Mouse (Mus musculus) liver, adult 2 months (tissue): ENCODE data around the gene Grik1. TPM values are rescaled to one million over a fixed set of nuclear protein-coding genes. Genes with fewer than 3 reads are reported as not detected.

Source experiments
- DNase-seq: peaks from one replicate; pipeline ENCODE4 v3.0.0-alpha.2; 2011; ENCODE audit warnings: low read depth, low spot score; ENCODE audit errors: extremely low read depth
- H3K27ac ChIP-seq: fragments of 200-500 bp; replicated peaks from 2 replicates; pipeline ENCODE4 v1.5.1; 2012; ENCODE audit warnings: low read depth, mild to moderate bottlenecking, control low read depth, inconsistent platforms, low read length; ENCODE audit not compliant: insufficient read depth
- H3K27me3 ChIP-seq: fragments of 200-500 bp; 2 replicates; pipeline ENCODE4 v1.6.1; 2012; ENCODE audit warnings: mild to moderate bottlenecking, moderate library complexity, low read length, inconsistent platforms; ENCODE audit not compliant: control insufficient read depth, insufficient read depth
- H3K36me3 ChIP-seq: fragments of 200-500 bp; 2 replicates; pipeline ENCODE4 v1.6.1; 2012; ENCODE audit warnings: low read length, inconsistent platforms; ENCODE audit not compliant: control insufficient read depth, insufficient read depth
- H3K4me1 ChIP-seq: fragments of 200-500 bp; 2 replicates; pipeline ENCODE4 v1.6.1; 2011; ENCODE audit warnings: low read length; ENCODE audit not compliant: control insufficient read depth, insufficient read depth
- H3K4me3 ChIP-seq: fragments of 200-500 bp; 2 replicates; pipeline ENCODE4 v1.5.1; 2011; ENCODE audit warnings: low read depth, mild to moderate bottlenecking, control low read depth, low read length, moderate library complexity; ENCODE audit not compliant: insufficient read depth
- H3K79me2 ChIP-seq: fragments of 200-500 bp; 2 replicates; pipeline ENCODE4 v1.6.1; 2012; ENCODE audit warnings: inconsistent platforms, mild to moderate bottlenecking, low read length, moderate library complexity; ENCODE audit not compliant: control insufficient read depth, insufficient read depth
- H3K9ac ChIP-seq: fragments of 200-500 bp; 2 replicates; pipeline ENCODE4 v1.6.1; 2012; ENCODE audit warnings: low read depth, mild to moderate bottlenecking, control low read depth, inconsistent platforms, low read length
- CTCF ChIP-seq: fragments of 200-500 bp; IDR thresholded peaks from 2 replicates; pipeline ENCODE4 v1.5.1; 2011; ENCODE audit warnings: low read depth, low read length, control low read depth
- POLR2A ChIP-seq: fragments of 200-500 bp; IDR thresholded peaks from 2 replicates; pipeline ENCODE4 v1.6.1; 2011; ENCODE audit warnings: low read length, control low read depth; ENCODE audit not compliant: insufficient read depth; ENCODE audit errors: extremely low read depth
- WGBS: fragments of 180-500 bp; shearing (Covaris S2); methylation state at CpG from one replicate; pipeline ENCODE4 v1.1.7; 2018; 5-methylcytosine and 5-hydroxymethylcytosine counted together
- polyA plus RNA-seq: library from polyadenylated mRNA; depleted of rRNA; stranded (reverse); fragments of >200 nt; gene quantifications from 2 replicates; pipeline ENCODE4 v1.2.3, GENCODE M21; 2012
- total RNA-seq: library from RNA; depleted of rRNA; stranded (reverse); fragments of >200 nt; gene quantifications from 2 replicates; pipeline ENCODE4 v1.2.3, GENCODE M21; 2014

Grik1 gene
- total and polyA plus RNA-seq, 2 experiments = not detected

- Histone ChIP-seq H3K79me2 (no peaks in the 10 kb centered on the region), H3K36me3 (no peaks in the 10 kb centered on the region), H3K27ac (no peak overlapping the region), H3K4me3 (no peak overlapping the region), H3K4me1 (no peaks in the 10 kb centered on the region), H3K9ac (no peak overlapping the region), H3K27me3 (no peaks in the 10 kb centered on the region)
- 81% methylated on average over 4 of the region's 4 CpGs for WGBS
- no peak for DNase-seq
- TF ChIP-seq CTCF (no peak), POLR2A (no peak)
Measured at GRCm38 (mm10) chr16:87953176-87953575, 336.9 kb downstream of the Grik1 start.

DNA sequence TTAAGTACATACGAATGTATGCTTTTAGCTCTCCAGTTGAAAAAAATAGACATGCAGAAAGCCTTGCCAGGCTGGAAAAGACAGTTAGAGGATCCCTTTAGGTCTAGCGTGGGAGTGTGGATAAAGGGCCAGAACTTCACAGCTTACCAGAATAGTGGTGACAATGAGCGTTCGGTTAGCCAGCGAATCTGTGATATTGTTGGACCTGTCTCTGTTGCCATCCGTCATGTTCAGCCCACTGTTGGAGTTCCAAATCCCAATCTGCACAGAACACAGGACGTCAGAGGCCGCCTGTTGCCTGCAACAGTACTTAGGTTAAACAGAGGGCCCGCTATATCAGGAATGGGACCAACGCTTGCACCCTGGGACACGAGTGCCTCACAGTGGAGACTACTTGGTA lies 340.2 kb downstream of the Grik1 start:
- H3K36me3 ChIP-seq = no peaks in the 10 kb centered on the region
- H3K27ac ChIP-seq = no peak overlapping the region
- no peaks in the 10 kb centered on the region for H3K4me1 ChIP-seq
- H3K9ac ChIP-seq = no peak overlapping the region
- WGBS = 88% methylated on average over 11 of the region's 11 CpGs
- no peaks in the 10 kb centered on the region for H3K79me2 ChIP-seq
- TF ChIP-seq POLR2A (no peak), CTCF (no peak)
- H3K4me3 ChIP-seq = no peak overlapping the region
- H3K27me3 ChIP-seq = no peaks in the 10 kb centered on the region
- DNase-seq = no peak

DNA sequence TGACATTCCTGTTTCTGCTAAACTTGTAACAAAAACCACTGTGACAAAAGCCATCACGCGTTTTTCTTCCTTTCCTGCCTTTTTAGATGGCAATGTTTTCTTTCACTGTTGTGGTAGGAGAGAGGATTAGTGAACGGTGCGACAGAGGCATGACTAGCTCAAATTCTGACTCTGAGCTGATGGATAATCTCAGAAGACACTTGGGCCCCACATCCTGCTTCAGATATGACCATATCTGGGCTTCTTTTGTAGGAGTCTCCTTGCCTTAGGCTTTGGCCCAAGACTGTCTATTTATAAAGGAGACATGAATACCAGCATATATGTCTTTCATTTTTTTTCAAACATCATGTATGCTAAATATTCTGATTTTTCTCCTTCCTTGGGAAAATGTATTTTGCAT lies 341.9 kb downstream of the Grik1 start:
- Histone ChIP-seq H3K4me3 (no peak overlapping the region), H3K79me2 (no peaks in the 10 kb centered on the region), H3K9ac (no peak overlapping the region), H3K27me3 (no peaks in the 10 kb centered on the region), H3K4me1 (no peaks in the 10 kb centered on the region), H3K36me3 (no peaks in the 10 kb centered on the region), H3K27ac (no peak overlapping the region)
- TF ChIP-seq POLR2A = no peak
- no peak for TF ChIP-seq CTCF
- WGBS = 69% methylated on average over 4 of the region's 4 CpGs
- DNase-seq = no peak

GRCm38 (mm10) chr16:87944318-87944717 lies 345.7 kb downstream of the Grik1 start:
- no peaks in the 10 kb centered on the region for H3K36me3 ChIP-seq
- H3K27me3 ChIP-seq = no peaks in the 10 kb centered on the region
- H3K4me1 ChIP-seq = no peaks in the 10 kb centered on the region
- no peak for DNase-seq
- no peak overlapping the region for H3K27ac ChIP-seq
- no peak overlapping the region for H3K4me3 ChIP-seq
- H3K9ac ChIP-seq = no peak overlapping the region
- H3K79me2 ChIP-seq = no peaks in the 10 kb centered on the region
- TF ChIP-seq POLR2A = no peak
- TF ChIP-seq CTCF = no peak
- WGBS = 85% methylated on average over 1 of the region's 1 CpGs

DNA sequence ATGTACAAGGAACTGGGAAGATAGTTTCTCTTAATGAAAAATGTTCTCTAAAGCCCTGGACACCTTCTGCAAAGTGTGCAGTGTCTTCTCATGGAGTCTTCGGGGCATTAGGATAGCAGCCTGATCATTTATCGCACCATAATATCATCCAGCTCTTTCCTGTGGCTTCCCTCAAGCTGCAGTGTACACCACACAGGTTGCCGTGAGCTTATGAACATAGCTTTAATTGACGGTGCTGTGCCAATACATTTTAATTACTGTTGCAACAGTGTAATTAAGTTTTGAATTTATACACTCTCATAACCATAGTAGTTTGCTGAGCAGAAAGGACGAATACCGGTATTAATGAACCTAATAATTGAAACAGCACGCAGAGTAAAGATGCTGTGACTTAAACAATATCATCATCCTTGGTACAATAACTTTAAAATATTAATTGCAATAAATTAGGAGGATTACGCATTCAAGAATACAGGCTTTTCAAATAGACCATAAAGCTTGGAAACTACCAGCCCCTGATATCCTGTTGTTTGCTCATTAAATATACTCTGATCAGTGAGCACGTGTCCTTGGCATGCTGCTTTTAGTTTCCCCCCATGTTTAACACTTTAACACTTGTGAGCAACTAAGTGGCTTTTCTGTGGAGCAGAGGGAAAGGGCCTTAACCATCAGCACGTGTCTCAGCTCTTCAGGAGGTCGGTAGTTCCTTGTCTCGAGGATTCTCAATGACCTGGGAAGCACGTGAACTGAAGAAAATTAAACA lies 347.8 kb downstream of the Grik1 start:
- no peak for TF ChIP-seq CTCF
- no peak for TF ChIP-seq POLR2A
- 83% methylated on average over 13 of the region's 13 CpGs for WGBS
- H3K36me3 ChIP-seq = no peaks in the 10 kb centered on the region
- H3K9ac ChIP-seq = no peak overlapping the region
- no peaks in the 10 kb centered on the region for H3K27me3 ChIP-seq
- no peak overlapping the region for H3K27ac ChIP-seq
- no peaks in the 10 kb centered on the region for H3K79me2 ChIP-seq
- no peak for DNase-seq
- H3K4me1 ChIP-seq = no peaks in the 10 kb centered on the region
- H3K4me3 ChIP-seq = no peak overlapping the region

- Histone ChIP-seq H3K36me3 (no peaks in the 10 kb centered on the region), H3K79me2 (no peaks in the 10 kb centered on the region), H3K27ac (no peak overlapping the region), H3K27me3 (no peaks in the 10 kb centered on the region), H3K9ac (no peak overlapping the region), H3K4me1 (no peaks in the 10 kb centered on the region), H3K4me3 (no peak overlapping the region)
- TF ChIP-seq POLR2A (no peak), CTCF (no peak)
- WGBS = 79% methylated on average over 1 of the region's 1 CpGs
- DNase-seq = no peak
Measured at GRCm38 (mm10) chr16:87934685-87935084, 355.4 kb downstream of the Grik1 start.
